Mouse (Mus musculus) spleen, adult 2 months (tissue): ENCODE measurements around the gene Slc1a3.

Experiments
- CTCF ChIP-seq: fragments of 200-500 bp; IDR thresholded peaks from 2 replicates; pipeline ENCODE4 v1.5.1; 2011; ENCODE audit warnings: mild to moderate bottlenecking, inconsistent platforms; ENCODE audit not compliant: insufficient read depth, insufficient read length, insufficient replicate concordance; ENCODE audit errors: extremely low read depth
- POLR2A ChIP-seq: fragments of 200-500 bp; IDR thresholded peaks from 2 replicates; pipeline ENCODE4 v1.6.1; 2011; ENCODE audit warnings: low read depth, low read length, inconsistent platforms

GRCm38 (mm10) chr15:8682421-8682820 is 28.1 kb downstream of the Slc1a3 start:
- TF ChIP-seq CTCF, result no peak
- TF ChIP-seq POLR2A, result no peak
